Mouse (Mus musculus) CD4-positive, CD25-positive, alpha-beta regulatory T cell, adult 4 months (primary cell): ENCODE measurements around the gene Nipbl. TPM values are rescaled to one million over a fixed set of nuclear protein-coding genes. Genes with fewer than 3 reads are reported as not detected.
"Not testable (repeated sequence)": the region's sequence is repeated elsewhere in the genome, so short reads cannot be mapped to it uniquely, and the experiment has no call there.

ENCODE experiments used
- ATAC-seq: one replicate; pipeline ENCODE4 v1.8.0; 2017
- polyA plus RNA-seq, 2 experiments: library from polyadenylated mRNA; unstranded; fragments of 100-300 nt; shearing (Covaris generic); gene quantifications; one replicate each; pipeline ENCODE4 v1.2.1; 2017

The Nipbl gene
- polyA plus RNA-seq, result 10 to 100 TPM; 49.6 to 51.7 TPM

DNA sequence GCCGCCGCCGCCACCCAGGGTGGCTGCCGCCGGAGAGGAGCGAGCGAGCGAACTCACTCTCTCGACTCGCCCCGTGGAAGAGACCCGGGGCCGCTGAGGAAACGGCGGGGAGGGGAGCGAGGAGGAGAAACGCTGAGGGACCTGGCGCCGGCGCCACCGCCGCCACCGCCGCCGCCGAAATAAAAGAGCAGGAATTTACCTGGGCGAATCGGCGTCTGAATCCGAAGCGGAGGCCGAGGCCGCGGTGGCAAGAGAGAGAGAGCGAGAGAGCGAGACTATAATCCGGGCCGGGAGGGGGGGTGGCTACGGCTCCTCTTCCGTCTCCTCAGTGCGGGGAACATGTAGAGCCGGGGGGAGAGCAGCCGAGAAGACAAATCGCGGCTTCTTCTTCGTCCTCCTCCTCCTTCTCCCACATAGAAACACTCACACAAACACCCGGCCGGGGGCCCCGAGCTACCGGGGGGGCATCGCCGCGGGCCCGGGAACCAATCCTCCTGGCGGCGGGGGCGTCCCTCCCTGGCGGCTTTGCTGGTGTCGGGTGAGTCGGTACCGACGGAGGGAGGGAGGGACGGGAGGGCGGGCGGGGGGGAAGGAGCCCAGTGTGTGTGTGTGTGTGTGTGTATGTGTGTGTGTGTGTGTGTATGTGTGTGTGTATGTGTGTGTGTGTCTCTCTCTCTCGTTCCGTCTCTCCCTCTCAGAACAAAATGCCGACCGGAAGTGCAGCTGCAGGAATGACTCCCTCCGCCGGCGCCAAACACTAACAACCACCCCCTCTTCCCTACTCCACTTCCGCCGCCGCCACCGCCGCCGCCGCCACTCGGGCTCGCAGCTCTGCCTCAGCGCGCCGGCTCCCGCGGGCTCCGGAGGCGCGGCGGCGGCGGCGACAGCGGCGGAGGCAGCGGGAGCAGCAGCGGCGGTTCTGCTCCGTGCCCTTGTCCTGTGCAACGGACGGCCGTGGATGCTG lies at the start of gene Nipbl:
TSS of gene Nipbl (minus strand) at position 538 of the 964 bp plus-strand sequence.
- peak; percentile 60 for ATAC-seq

DNA sequence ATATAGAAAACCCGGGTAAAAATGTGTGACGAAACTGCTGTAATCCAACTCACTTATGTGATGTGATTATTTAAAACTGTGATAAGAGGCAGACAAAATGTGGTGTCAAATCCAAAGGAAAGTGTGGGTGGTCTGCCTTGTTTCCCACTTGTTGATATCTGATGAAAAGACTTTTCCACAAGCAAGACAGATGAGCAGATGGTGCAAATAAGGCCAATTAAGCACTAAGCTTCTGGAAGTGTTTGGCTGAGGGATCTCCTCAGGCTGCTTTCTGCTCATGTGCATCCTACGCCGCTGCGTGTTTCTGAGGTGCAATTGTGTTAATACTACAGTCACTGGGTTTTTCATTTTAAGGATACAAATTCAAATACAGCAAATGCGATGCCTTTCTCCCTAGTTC lies 41.0 kb upstream of the Nipbl start:
- no peak for ATAC-seq

DNA sequence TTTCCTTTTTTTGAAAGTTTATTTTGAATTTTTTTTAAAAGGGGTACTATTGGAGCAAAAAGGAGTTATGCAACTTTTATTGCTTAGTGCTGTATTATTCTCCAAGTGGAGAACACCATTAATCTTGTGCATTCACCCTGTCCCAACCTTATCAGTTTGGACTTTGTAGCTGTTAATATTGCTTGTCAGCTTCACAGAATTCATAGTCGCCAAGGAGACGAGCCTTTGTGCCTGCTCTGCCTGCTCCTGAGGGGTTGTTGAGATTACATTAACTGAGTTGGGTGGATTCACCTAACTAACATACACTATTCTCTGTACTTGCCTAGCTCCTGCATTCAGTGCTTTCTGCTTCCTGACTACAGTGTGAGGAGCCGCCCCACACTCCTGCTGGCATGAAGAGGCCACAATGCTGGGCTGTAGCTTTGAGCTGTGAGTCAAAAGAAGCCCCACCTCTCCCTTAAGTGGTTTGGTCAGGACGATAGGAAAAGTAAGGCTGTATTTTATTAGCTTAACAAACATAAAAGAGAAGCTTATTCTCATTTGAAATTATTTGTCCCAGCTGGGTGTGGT lies 24.8 kb upstream of the Nipbl start:
- ATAC-seq, result no peak

DNA sequence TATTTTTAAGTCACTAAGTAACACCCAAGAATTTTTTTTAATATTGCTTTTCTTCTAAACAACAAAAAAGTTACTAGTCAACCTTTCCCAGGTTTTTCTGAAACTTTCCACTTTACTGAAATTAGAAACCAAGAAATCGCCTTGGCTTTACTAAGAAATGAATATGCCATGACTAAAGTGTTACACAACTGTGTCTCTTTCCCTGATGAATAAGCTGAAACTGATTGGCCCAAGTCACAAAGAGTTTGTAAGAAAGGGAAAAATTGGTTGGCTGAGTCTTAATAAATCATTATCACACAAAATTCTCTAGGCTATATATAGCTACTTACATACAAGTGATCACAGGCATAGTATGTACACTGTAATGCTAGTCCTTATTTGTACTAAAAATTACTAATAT lies 19.3 kb upstream of the Nipbl start:
- no peak for ATAC-seq

DNA sequence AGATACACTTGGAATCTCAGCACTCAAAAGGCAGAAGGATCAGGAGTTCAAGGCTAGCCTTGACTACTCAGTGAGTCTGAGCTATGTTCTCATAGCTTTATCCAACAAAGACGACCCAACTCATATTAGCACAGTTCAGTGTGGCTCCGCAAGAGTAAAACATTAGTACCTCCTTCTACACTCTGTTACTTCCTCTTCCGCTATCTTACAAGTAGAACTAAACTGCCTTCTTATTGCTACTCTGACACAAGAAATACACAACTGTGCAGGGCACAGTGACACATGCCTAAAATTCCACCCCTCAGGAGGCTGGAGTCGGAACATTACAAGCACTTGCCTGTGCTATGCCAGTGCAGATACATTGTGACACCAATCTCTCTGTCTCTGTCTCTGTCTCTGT lies 18.5 kb upstream of the Nipbl start:
- ATAC-seq, result no peak

DNA sequence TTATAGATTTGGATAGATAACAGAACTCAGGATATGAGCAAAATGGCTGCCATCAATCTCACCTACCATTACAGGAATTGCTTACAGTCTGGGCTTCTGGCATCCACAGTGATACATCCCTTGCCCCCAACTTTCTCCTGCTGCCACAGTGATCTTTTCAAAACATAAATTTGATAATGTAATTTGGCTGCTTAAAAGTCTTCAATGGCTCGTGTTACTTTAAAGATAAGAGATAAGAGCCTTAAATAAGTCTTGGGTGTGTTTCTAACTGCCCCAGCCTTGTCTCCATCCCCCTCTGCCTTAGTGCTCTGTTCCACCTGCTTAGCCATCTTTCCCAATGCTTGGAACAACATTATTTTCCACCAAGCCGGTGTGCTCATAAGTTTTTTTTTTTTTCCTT lies 16.6 kb upstream of the Nipbl start:
- no peak for ATAC-seq

DNA sequence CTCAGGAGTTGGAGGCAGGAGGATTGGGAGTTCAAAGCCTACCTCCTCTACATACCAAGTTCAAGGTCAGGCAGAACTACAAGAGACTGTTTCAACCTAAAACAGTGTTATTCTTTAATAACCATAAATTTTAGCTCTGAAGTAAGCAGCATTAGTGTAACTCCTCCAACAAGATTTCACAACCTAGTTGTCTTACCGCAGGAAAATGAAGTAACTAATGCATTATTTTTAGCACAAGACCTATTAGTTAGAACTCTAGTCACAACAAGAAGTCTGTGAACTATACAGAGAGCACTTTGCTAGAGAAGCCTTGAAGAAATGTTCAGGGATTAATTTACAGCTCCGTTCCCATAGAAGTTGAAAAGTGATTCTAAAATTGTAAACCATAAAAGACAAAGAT lies 15.7 kb upstream of the Nipbl start:
- ATAC-seq, result no peak

DNA sequence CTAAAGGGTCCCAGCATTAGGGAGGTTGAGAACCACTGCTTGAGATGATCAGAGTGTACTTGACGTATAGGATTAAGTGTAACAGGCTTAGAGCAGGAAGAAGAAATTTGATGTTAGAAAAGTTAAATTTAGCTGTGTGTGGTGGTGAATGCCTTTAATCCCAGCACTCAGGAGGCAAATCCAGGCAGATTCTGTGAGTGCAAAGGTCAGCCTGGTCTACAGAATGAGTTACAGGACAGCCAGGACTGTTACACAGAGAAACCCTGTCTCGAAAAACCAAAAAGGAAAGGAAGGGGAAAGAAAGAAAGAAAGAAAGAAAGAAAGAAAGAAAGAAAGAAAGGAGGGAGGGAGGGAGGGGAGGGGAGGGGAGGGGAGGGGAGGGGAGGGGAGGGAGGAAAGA lies 12.0 kb upstream of the Nipbl start:
- ATAC-seq, result not testable (repeated sequence)

DNA sequence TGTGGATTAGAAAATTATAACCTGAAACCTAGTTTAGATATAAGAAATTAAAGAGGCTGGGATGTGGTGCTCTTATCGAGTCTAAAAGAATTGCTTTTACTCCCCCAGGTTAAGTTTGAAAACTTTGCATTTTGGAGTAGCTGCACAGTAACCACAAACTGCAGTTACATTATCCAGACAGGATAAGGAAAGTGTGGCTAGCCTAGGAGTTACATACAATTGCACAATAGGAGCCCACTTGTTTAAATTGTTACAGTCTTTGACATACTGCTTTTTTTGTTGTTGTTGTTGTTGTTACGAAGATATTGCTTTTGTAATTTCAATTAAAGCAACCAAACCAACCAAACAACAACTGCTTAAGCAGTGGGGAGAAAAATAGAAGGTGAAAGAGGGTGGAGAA lies 11.2 kb upstream of the Nipbl start:
- no peak for ATAC-seq

DNA sequence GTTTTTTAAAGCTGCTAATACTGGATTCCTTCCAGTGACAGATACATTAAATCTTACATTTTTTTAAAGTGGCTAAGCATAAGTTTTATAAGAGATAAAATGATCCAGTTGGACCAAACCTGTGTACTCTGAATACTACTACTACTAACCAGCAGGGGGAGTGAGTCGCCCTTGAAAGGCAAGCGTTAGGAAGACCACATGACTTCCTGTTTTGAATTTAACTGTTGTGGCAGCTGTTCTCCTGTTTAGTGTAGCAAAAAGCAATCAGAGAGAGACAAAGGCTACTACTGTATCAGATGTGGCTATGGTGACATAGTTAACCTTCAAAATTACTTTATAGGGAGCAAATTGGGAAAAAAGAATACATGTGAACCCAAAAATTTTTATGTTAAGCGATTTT lies 6.8 kb upstream of the Nipbl start:
- peak; percentile 92 for ATAC-seq

DNA sequence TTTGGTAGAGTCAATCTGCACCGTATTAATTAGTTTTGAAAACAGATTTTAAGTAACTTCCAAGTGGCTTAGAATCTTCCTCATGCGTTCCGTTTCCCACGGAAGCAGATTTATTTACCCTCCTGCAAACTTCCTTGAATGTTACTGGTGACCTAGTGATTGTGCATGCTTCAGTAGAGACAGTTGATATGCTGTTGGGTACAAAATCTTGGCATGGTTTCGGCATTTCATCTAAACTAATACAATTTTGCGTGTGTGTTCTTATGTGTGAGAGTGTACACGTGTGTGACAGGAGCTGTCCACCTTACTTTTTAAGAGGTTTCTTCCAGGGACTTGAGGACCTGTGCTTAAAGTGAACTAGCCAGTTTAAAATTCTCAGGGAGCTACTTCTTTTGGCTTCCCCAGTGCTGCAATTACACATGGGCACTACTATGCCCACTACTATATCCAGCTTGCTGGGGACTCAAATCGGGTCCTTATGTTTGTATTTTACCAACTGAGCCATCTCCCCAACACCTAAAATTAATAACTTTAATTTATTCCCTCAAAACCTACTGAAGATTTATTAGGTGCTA lies 3.0 kb upstream of the Nipbl start:
- no peak for ATAC-seq

DNA sequence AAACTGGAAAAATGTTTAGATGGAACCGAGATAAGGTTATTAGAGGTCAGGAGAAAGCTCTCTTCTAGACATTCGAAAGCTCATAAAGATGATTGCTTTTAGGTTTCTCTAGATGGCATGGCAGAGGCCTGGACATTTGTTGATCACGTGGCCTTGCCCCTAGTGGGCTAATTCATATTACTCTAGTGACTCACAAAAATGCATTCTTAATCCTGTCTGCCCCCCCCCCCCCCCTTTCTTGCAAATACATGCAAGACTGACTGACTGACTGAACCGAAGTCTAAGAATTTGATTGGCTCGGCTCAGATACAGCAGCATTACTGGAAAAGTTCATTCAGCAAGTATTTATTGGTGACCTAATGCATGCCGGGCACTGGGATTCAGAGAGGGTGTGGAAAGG lies 2.2 kb upstream of the Nipbl start:
- peak; percentile 12 for ATAC-seq

DNA sequence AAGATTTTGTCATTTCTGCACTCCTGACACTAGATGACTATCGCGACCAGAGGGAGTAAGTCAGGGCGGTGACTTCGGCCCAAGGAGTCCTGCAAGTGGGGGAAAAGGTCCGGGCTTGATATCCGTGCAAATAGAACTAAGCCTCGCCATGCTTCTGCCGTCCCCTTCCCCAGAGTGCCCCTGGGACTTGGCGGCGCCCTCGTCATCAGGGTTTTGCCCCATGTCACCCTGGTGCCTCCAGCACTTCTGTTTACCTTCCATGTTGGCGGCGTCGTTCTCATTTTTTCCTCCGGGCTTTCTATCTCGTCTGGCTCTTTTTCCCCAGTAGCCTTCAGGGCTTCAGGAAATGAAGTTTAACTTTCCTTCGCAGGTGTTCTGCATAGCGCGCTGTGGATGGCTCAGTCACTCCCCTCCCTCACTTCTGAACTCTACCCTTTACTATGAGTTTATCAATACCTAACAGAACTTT lies 1.7 kb upstream of the Nipbl start:
- ATAC-seq, result peak; percentile 22

DNA sequence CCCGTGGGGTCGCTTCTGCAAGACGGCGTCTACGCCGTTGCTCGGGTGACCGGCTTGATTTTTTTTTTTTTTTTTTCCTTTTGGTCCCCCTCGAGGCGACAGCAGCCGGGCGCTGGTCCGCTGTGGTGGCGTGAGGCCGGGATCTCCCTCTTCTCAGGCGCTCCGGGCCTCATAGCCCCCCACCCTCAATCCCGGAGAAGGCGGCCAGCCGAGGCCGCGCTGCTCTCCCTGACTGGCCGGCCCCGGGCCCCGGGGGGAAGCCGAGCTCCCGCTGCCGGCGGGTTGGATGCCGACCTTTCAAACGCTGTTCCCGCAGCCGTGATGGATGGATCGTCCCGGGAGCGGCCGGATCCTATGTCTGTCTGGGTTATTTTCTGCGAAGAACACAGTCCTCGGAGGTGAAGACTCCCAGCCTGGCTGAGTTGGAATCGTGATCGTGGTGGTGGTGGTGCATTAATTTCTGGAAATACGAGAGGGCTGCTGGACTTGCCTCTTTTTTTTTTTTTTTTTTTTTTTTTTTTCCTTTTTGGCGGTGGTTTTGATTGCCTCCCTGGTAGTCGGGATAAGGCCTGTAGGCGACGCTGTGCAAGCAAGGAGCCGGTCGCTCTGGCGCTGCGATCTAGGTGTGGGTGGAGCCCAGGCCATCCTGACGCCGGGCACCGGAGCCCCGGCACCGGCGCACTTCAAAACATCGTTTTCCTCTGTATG lies 781 bp upstream of the Nipbl start:
- ATAC-seq, result peak; percentile 53

DNA sequence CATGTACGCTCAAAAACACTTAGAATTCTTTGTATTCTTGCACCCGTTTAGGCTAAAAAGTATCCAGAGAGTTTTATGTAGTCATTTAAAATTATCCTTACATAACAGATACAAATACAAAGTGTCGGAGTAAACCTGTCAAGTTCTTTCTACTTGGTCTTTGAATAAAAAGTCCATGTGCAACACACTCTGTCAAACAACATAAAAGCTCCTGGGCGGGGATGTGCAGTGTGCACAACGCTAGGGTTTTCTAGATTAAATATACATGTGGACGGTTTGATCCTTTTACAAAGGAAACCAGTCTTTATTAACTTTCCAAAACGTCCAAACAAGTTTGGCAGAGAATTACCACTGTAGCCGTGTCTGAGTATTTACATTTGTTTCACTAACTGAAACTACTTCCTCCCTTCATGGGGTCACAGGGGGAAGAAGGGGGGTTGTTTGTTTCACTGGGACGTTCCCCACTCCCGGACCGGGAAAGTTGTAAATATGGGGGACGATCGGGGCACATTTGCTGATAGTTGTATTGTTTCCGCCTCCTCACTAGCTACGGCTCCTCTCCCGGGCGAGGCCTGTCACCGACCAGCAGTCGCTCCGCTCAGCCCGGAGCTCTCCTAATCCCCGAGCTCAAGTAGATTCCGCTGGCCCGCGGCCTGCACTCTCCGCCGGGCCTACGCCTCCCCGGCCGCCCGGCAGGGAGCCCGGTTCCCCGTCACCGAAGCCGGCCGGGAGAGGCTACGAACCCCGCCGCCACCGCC lies 916 bp downstream of the Nipbl start:
- ATAC-seq, result peak; percentile 20

DNA sequence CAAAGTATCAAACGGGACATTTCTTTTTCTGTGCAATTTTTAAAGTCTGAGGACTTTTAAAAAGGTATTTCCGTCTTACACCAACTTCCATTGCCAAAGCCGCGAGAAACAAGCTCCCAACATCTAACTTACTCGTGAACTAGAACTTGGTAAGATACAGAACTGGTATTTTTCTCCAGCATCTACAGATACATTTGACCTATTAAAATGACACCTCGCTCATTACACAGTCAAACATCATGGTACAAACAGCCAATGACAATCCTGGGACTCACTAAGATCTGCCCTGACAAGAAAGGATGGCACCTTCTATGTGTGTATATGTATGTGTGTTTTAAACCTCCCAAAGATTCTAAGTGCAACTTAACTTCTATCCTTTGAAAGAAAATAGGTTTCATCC lies 1.5 kb downstream of the Nipbl start:
- peak; percentile 47 for ATAC-seq

DNA sequence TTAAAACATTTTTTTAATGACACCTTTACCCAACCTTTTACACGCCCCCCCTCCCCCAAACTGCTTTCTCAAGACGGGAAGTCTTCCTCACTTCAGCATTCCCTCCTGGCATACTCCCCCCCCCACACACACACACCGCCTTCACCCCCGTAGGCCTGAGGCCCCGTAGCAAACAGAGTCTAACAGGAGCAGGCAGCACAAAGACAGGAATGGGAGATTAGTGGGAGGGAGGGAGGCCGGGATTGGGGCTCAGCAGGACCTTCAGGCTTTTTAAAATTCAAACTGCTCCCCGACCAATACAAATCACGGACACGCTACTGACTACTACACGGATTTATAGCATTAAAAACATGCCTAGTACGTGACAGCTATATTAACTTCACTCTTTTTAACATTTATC lies 2.1 kb downstream of the Nipbl start:
- ATAC-seq, result no peak

DNA sequence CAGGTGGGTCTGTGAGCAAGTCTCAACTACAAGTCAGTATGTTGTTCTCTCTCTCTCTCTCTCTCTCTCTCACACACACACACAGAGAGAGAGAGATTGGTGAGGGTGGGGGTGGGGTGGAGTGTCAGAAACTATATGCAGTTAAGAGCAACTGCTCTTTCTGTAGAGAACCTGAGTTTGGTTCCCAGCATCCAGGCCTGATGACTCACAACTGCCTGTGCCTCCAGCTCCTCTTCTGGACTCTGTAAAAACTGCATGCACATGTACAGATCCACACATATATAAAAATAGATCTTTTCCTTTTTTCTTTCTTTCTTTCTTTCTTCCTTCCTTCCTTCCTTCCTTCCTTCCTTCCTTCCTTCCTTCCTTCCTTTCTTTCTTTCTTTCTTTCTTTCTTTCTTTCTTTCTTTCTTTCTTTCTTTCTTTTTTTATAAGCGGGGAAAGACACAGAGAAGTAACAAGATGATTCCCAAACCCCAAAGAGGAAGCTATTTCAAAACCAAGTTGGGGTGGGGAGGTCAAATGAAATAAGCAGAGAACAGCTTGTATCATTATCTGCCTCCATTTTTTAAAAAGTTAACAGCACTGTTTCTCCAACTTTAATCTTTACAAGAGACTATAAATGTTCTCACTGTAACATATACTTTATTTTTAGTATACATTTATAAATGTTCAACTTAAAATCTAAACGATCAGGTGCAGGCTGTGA lies 10.9 kb downstream of the Nipbl start:
- ATAC-seq, result peak; percentile 58

DNA sequence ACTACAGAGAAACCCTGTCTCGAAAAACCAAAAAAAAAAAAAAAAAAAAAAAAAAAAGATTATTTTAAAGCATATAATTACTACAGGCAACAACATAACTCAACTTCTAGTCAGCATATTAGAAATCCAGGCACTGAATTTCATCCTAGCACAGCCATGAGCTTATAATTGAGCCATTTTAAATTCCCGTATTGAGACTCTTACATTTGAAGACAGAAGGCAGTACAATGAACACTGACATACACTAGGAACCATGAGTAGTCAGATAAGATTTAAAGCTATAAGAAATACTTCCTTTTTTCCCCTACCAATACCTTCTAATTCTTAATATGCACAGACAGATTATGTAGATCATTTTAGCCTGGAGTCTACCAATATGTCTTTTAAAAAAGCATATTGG lies 11.7 kb downstream of the Nipbl start:
- no peak for ATAC-seq

DNA sequence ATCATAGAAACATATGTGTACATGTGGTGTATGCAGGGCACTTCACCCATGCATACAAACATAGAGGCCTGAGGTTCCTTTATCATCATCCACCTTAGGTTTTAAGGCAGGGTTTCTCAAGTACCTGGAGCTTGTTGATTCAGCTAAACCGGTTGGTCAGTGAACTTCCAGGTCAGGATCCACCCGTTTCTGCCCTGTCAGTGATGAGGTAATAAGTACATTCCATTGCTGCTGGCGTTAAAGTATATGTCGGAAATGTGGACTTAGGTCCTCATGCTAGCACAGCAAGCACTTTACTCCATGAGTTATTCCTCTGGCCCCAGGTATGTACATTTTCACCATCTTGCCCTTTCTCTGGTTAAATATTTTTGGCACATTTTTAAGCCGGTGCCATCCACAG lies 14.8 kb downstream of the Nipbl start:
- ATAC-seq, result no peak

DNA sequence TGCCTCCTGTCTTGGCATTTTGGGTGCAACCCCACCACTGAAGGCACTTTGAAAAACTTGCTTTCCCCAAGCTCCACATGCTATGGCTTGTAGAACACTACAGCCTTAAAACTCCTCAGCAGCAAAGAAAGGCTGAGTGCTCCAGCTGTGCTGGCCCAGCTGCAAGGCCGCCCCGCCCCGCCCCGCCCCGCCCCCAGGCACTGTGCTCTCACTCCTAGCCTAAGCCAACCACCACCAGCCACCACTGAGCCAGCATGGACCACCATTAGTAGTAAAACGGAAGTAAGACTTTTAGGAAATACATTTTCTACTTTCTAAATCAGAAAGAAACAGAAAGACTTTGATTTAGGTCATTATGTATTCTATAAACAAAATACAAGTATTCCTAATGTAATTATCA lies 23.4 kb downstream of the Nipbl start:
- ATAC-seq, result peak; percentile 45
